Mouse (Mus musculus): ENCODE results near the gene Gm4724.
"Not testable (repeated sequence)": the region's sequence is repeated elsewhere in the genome, so short reads cannot be mapped to it uniquely, and the experiment has no call there.

The Gm4724 gene

DNA sequence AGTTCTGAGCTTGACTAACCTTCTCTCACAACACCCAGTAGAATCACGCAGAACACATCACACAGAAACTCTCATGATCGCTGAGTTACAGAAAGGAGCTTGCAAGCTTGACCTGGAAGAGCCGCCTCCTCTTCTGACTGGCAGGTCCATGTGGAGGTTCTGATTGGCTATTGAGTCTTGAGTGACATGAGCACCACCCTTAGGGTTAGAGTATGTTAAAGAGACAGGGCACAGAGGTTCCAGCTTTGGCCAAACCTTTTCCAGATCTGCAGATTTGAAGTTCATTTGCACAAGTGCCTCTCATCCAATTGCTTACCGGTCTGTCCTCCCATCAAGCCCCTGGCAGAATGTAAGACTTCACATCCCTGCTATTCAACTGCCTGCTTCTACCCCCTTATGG is at the start of gene Gm4724:
Gene Gm4724 (minus strand): TSS at position 101 of the 400 bp plus-strand sequence.
- not testable (repeated sequence) for DNase-seq

DNA sequence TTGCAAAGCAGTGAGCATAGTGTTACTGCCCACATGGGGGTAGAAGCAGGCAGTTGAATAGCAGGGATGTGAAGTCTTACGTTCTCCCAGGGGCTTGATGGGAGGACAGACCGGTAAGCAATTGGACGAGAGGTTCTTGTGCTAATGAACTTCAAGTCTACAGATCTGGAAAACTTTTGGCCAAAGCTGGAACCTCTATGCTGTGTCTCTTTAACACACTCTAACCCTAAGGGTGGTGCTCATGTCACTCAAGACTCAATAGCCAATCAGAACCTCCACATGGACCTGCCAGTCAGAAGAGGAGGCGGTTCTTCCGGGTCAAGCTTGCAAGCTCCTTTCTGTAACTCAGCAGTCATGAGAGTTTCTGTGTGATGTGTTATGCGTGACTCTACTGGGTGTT is 34.1 kb upstream of the Gm4724 start, which contains the start of gene Zfp965:
Gene Zfp965 (plus strand): TSS at position 301 of the 400 bp plus-strand sequence.
- not testable (repeated sequence) for DNase-seq
